Mouse (Mus musculus): Measurements from ENCODE around the gene Gnb1l.

The Gnb1l gene

GRCm38 (mm10) chr16:18586076-18586905 lies 87.8 kb downstream of the Gnb1l start:
- DNase-seq (ENCODE audit: low read depth, low spot score), result no peak

- DNase-seq (ENCODE audit: low read depth, low spot score), result no peak
Measured at GRCm38 (mm10) chr16:18586906-18587546, 88.5 kb downstream of the Gnb1l start.

GRCm38 (mm10) chr16:18587847-18588737 lies 89.6 kb downstream of the Gnb1l start:
- no peak for DNase-seq (ENCODE audit: low read depth, low spot score)

GRCm38 (mm10) chr16:18588738-18589055 lies 90.2 kb downstream of the Gnb1l start:
- DNase-seq (ENCODE audit: low read depth, low spot score), result no peak

- DNase-seq (ENCODE audit: low read depth, low spot score), result no peak
Measured at GRCm38 (mm10) chr16:18589080-18589621, 90.6 kb downstream of the Gnb1l start.

GRCm38 (mm10) chr16:18589804-18590790 lies 91.6 kb downstream of the Gnb1l start, which contains the start of gene Tbx1:
TSS of gene Tbx1 (minus strand) at chr16:18590671.
- DNase-seq (ENCODE audit: low read depth, low spot score), result no peak

GRCm38 (mm10) chr16:18591047-18592018 lies 92.8 kb downstream of the Gnb1l start:
- DNase-seq (ENCODE audit: low read depth, low spot score), result no peak

GRCm38 (mm10) chr16:18593930-18594329 lies 95.4 kb downstream of the Gnb1l start:
- DNase-seq (ENCODE audit: low read depth, low spot score), result no peak

GRCm38 (mm10) chr16:18596255-18596654 lies 97.7 kb downstream of the Gnb1l start:
- no peak for DNase-seq (ENCODE audit: low read depth, low spot score)

- DNase-seq (ENCODE audit: low read depth, low spot score), result no peak
Measured at GRCm38 (mm10) chr16:18598006-18598405, 99.5 kb downstream of the Gnb1l start.

GRCm38 (mm10) chr16:18601447-18601846 lies 102.9 kb downstream of the Gnb1l start:
- no peak for DNase-seq (ENCODE audit: low read depth, low spot score)

- DNase-seq (ENCODE audit: low read depth, low spot score), result no peak
Measured at GRCm38 (mm10) chr16:18604267-18604701, 105.8 kb downstream of the Gnb1l start.

- DNase-seq (ENCODE audit: low read depth, low spot score), result no peak
Measured at GRCm38 (mm10) chr16:18605705-18606104, 107.2 kb downstream of the Gnb1l start.

GRCm38 (mm10) chr16:18608226-18608625 lies 109.7 kb downstream of the Gnb1l start:
- DNase-seq (ENCODE audit: low read depth, low spot score), result no peak

- no peak for DNase-seq (ENCODE audit: low read depth, low spot score)
Measured at GRCm38 (mm10) chr16:18609099-18609498, 110.6 kb downstream of the Gnb1l start.

- DNase-seq (ENCODE audit: low read depth, low spot score), result no peak
Measured at GRCm38 (mm10) chr16:18611752-18612151, 113.2 kb downstream of the Gnb1l start.

GRCm38 (mm10) chr16:18613301-18613700 lies 114.8 kb downstream of the Gnb1l start:
- peak; percentile 60 for DNase-seq (ENCODE audit: low read depth, low spot score)
